Mouse (Mus musculus) cortical plate, adult 2 months (tissue): ENCODE data around the gene Rnf214. TPM values are rescaled to one million over a fixed set of nuclear protein-coding genes. Genes with fewer than 3 reads are reported as not detected.
A peak's percentile ranks its signal among the peaks of the same experiment; 100 is the strongest.

Experiments used
- H3K27ac ChIP-seq: fragments of 200-500 bp; 2 replicates; pipeline ENCODE4 v1.5.1; 2012; ENCODE audit warnings: low read length, control low read depth, inconsistent platforms; ENCODE audit not compliant: insufficient read depth
- H3K4me1 ChIP-seq: fragments of 200-500 bp; 2 replicates; pipeline ENCODE4 v1.6.1; 2011; ENCODE audit warnings: low read length; ENCODE audit not compliant: control insufficient read depth, insufficient read depth
- H3K4me3 ChIP-seq: fragments of 200-500 bp; 2 replicates; pipeline ENCODE4 v1.5.1; 2011; ENCODE audit warnings: mild to moderate bottlenecking, low read length, control low read depth; ENCODE audit not compliant: insufficient read depth
- CTCF ChIP-seq: fragments of 200-500 bp; IDR thresholded peaks from 2 replicates; pipeline ENCODE4 v1.5.1; 2011; ENCODE audit warnings: mild to moderate bottlenecking, control low read depth, low read length; ENCODE audit not compliant: insufficient read depth; ENCODE audit errors: extremely low read depth
- POLR2A ChIP-seq: fragments of 200-500 bp; IDR thresholded peaks from 2 replicates; pipeline ENCODE4 v1.6.1; 2011; ENCODE audit warnings: mild to moderate bottlenecking, low read length, control low read depth; ENCODE audit not compliant: insufficient read depth; ENCODE audit errors: extremely low read depth
- polyA plus RNA-seq: library from polyadenylated mRNA; depleted of rRNA; stranded (reverse); fragments of >200 nt; gene quantifications from 2 replicates; pipeline ENCODE4 v1.2.3, GENCODE M21; 2012; rRNA removed

Gene Rnf214
- polyA plus RNA-seq: 44.3 and 45.6 TPM in 2 replicates

DNA sequence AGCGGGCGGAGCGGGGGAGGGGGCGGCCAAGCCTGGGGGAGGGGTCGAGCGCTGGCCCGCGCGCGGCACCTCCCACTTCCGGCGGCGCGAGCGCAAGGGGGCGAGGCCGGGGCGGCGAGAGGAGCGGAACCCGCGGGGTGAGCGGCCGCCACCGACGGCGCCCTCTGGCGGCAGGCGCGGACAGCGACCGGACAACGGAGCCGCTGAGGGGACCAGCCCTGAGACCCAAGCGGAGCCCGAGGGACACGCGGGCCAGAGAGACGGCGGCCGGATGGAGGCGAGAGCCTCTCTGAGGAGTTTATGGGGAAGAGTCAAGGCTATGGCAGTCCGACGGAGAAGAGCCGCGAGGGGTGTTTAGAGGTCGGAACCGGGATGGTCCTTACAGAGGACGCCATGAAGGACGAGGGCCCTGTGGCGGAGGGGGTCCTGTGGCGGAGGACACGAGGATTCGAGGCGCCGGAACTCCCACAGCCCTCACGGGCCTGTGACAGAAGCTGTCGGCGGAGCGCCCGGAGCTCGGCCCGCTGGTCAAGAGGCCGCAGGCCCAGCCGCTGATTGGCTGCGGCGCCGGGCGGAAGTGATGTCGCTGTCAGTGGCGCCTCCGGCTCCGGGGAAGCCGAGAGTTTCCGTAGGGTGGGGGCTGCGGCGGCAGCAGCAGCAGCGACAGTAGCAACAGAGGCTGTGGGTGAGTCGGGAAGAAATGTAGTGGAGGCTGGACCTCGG, at the start of gene Rnf214, which contains the start of gene Pcsk7:
Gene Rnf214, minus strand, starts transcription at position 557 of the 723 bp plus-strand sequence.
Gene Pcsk7, plus strand, starts transcription at position 143 of the 723 bp plus-strand sequence.
- peak; percentile 47 for TF ChIP-seq CTCF
- peak; percentile 75 for TF ChIP-seq POLR2A

DNA sequence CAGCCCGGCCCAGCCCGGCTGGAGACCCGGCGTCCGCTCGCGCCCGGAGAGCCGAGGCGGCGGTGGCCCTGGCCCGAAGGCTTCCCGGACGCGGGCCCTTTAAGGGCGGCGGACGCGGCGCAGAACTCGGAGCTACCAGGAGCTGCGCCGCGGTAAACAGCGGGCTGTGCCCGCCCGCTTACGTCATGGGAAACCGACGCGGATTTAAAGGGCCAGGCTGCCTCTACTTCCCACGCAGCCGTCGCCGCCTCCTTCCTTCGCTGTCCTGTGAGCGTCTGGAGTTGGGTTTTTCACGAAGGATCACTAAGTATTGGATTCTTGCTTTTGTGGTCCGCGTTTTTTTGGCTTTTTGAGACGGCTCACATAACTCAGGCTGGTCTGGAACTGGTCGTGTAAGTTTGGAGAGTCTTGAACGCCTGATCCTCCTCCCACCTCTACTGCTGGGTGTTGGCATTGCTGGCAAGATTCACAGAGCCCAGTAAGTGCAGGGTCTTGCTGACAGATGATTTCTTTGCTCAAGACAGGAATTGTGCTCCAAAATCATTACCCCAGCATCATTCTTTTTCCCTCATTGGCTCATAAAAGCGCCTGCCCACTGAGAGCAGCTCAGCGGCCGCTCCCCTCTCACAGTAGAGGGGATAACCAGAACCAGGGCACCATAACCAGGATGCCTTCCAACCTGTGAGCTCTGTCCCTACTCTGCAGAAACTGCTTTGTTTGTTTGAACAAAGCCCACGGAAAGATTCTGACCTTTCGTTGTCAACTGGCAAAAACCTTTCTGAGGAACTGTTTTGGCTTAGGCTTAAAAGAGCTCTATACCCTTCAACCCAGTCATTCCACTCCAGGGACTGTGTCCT, 48.6 kb upstream of the Rnf214 start, which contains the start of gene Sidt2:
Gene Sidt2, minus strand, starts transcription at position 152 of the 857 bp plus-strand sequence.
- TF ChIP-seq POLR2A (no peak), CTCF (no peak)
- Histone ChIP-seq H3K4me1 (peaks cover 9% of the 10 kb centered on the region), H3K4me3 (peak within 1 kb of the TSS; percentile 70), H3K27ac (peak within 1 kb of the TSS; percentile 93)

More for the DNA sequence above, at the start of gene Rnf214, which contains the start of gene Pcsk7:
- peaks cover 4% of the 10 kb centered on the region for H3K4me1 ChIP-seq
- peak within 1 kb of the TSS; percentile 100 for H3K27ac ChIP-seq
- H3K4me3 ChIP-seq: peak within 1 kb of the TSS; percentile 82

DNA sequence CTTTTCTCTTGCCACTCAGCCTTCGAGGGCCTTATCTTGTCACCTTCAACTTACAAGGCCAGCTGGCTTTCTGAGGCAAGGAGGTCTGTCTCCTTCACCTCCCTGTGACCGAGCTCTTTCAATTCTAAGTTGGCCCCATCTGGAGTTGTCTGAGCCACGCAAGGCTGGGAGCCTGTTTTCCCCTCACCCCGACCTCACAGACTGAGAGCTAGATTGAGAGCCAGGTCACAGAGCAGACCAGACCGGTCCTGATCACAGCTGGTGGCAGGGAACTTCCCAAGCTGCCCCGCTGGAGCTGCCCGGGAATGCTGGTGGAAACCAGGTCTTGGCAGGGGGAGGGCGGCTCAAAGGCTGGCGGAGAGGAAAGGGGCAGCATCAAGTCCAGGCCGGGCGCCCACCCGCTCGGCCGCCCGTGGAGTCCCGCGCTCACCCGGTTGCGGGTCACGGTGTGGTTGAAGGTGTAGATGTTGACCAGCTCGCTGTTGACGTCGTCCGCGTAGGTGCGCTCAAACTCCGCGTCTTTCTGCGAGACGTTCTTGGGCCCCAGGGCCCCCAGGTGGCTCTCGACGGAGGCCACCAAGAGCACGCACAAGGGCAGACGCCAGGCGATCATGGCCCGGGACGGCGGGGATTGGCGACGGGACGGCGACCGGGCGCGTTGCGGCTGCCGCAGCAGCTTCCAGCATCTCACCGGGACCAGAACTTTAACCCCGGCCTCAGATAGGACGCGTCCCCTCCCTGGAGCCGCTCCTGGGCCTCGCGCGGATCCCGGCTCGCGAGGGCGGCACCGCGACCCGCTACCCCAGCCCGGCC, 47.8 kb upstream of the Rnf214 start:
- Histone ChIP-seq H3K4me3 (peak overlapping the region; percentile 70), H3K27ac (peak overlapping the region; percentile 93), H3K4me1 (peaks cover 9% of the 10 kb centered on the region)
- TF ChIP-seq POLR2A (peak; percentile 32; the same call in 1 of the 2 replicates), CTCF (no peak)

DNA sequence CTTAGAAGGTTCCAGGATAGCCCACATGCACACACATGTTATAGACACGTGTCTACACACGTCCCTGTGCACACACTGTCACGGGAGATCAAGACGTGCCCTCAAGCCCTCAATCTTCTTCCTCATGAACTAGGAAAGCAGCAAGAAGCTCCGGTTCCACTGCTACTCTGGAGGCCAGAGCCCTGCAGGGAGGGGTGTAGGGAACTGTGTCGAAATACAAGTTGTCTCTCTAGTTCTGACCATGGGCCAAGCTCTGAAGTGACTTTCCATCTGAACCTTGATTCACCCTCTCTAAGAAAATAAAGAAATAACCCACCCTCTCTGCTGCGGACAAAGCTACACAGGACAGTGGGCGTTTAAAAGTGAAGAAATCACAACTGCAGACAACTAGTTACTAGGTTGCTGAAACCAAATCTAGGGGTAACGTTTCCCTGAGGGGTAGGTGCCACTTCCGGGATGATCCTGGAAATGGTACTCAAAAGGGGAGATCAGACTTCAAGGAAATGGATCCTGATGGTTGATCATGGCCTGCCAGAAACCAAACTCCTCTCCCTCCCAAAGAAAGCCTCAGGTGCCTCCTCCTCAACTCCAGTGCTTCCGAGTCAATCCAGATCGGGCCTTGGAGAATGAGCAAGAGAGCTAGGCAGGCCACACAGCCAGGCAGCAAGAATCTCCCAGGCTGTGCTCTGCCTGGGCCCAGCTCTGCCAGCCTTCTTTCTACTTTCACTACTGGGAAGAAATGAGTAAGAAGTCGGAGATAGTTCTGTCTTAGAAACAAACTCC, 47.0 kb upstream of the Rnf214 start:
- TF ChIP-seq CTCF (no peak), POLR2A (no peak)
- H3K27ac ChIP-seq: peak overlapping the region; percentile 8; the same call in 1 of the 2 replicates

DNA sequence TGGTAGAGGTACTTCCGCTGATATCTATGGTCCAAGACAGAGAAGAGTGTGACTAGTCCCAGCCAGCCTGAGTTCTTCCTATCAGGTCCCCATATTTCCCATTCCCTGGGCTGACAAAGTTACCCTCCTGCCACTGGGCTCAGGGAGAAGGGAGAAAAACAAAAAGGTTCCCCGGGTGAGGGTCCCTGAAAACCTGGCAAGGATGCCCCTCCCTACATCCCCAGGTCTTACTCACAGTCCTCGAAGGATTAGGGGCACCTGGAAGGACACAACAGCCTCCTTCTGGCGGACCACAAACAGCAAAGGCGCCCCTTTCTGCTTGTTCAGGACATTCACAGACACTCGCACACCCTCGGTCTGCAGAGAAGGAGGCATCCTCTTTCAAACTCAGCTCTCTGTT, 46.2 kb upstream of the Rnf214 start:
- Histone ChIP-seq H3K27ac (no peak overlapping the region), H3K4me3 (peak overlapping the region; percentile 70; the same call in 1 of the 2 replicates), H3K4me1 (peaks cover 6% of the 10 kb centered on the region)
- no peak for TF ChIP-seq CTCF
- TF ChIP-seq POLR2A: no peak

More for the DNA sequence above, 47.0 kb upstream of the Rnf214 start:
- Histone ChIP-seq H3K4me1 (peaks cover 8% of the 10 kb centered on the region), H3K4me3 (peak overlapping the region; percentile 70)

DNA sequence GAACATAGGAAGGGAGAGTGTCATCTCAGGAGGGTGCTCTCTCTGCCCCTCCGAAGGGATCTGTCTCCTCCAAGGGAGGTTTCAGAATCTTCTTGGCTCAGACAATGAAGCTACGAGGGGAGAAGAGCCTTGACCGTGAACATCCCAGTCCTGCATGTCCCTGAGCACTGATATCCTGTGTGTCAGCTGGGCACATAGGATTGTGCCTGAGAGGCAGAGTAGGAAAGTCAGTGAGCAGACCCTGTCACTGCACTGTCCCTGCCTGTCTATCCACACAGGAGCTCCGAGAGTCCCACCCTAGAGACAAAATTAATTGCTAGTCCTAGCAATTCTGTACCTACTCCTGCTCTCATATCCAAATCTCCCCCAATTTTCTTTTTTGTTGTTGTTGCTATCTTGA, 45.3 kb upstream of the Rnf214 start:
- TF ChIP-seq CTCF: no peak
- no peak for TF ChIP-seq POLR2A
- no peak overlapping the region for H3K27ac ChIP-seq
- no peak overlapping the region for H3K4me3 ChIP-seq
- peaks cover 6% of the 10 kb centered on the region for H3K4me1 ChIP-seq

DNA sequence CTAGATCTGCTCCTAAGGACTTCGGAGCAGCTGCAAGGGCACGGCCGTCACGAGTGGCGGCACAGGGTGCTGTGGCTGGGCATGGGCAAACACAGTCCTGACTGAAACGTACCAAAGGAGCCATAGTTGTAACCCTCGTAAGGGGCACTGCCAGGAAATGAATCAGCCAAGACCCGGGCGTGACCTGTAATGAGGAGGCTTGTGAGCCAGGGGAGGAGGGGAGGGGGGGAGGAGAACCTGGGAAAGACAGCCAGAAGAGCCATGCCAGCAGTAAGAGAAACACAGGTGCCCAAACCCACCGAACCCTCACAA, 40.1 kb upstream of the Rnf214 start:
- Histone ChIP-seq H3K27ac (no peak overlapping the region), H3K4me1 (no peaks in the 10 kb centered on the region), H3K4me3 (no peak overlapping the region)
- TF ChIP-seq POLR2A (no peak), CTCF (no peak)

DNA sequence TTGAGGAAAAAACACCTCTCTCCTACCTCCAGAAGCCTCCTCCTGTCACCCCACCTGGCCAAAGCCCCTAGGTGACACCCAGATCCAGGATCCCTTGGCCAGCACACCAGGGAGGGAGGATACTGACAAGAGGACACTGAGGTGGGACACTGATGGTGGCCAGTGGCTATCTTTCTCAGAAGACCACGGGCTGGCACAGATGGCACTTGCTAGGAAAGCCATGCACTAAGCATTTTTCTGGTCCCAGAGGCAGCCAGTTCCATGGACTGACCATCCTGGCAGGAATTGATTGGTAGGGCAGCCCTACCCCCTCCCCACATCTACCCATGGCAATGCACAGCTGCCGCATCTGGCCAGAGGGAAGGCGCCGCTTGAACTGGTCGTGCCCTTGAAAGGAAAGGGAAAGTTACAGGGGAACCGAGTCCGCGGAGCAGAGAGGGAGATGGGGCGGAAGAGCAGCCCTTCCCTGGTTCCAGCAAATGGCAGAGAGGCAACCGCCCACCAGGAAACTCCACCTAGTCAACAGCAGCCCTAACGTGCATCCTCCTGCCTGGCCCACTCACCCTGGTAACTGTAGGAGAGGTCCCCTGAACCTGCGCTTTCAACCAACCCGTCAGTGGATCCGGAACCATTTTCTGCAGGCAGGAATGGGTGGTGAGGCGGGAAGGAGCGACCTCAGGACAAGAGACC, 39.6 kb upstream of the Rnf214 start:
- H3K4me1 ChIP-seq: no peaks in the 10 kb centered on the region

More for the DNA sequence above, 39.6 kb upstream of the Rnf214 start:
- Histone ChIP-seq H3K4me3 (no peak overlapping the region), H3K27ac (no peak overlapping the region)
- TF ChIP-seq POLR2A (no peak), CTCF (no peak)
